Mouse (Mus musculus): Measurements from ENCODE around the gene Exosc10.

DNA sequence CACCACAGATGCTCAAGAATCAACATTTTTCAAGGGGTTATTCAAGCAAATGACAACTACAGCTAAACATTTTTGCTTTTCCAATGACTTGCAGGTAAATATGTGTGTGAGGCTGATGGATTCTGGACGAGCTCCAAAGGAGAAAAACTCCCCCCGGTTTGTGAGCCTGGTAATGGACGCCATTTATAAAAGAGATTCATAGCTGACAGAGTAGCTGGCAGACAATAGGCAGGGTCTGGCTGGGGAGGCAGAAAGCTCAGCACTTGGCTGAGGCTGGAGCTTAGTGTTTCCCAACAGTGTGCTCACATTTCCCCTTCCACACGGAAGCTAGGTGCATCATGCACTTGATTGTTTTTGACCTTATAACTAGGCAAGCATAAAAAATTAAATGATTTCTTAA, 54.3 kb downstream of the Exosc10 start:
- TF ChIP-seq CTCF (IDR thresholded peaks at IDR 0.05; ENCODE audit: low read depth) (no peak), EP300 (optimal IDR thresholded peaks at IDR 0.05) (no peak)
